Mouse (Mus musculus) lung, embryonic 14.5 days (tissue): Measurements from ENCODE around the gene Arid2. TPM values are rescaled to one million over a fixed set of nuclear protein-coding genes. Genes with fewer than 3 reads are reported as not detected.

ENCODE experiments used
- ATAC-seq: fragments of 200-750 bp; cut with Nextera tagmentation; 2 replicates; pipeline ENCODE4 v1.8.0; 2017; ENCODE audit warnings: mild to moderate bottlenecking, moderate TSS enrichment, moderate library complexity; ENCODE audit not compliant: insufficient read depth
- DNase-seq: peaks from one replicate; pipeline ENCODE4 v3.0.0-alpha.2; 2015
- H3K27ac ChIP-seq: fragments of 300-500 bp; sonication (generic); 2 replicates; pipeline ENCODE4 v1.5.1; 2014; ENCODE audit warnings: low read depth, mild to moderate bottlenecking, moderate library complexity
- H3K27me3 ChIP-seq: fragments of 300-500 bp; sonication (generic); 2 replicates; pipeline ENCODE4 v1.6.1; 2014; ENCODE audit warnings: low read length, control low read depth; ENCODE audit not compliant: insufficient read depth
- H3K36me3 ChIP-seq: fragments of 300-500 bp; sonication (generic); 2 replicates; pipeline ENCODE4 v1.6.1; 2014; ENCODE audit warnings: control low read depth; ENCODE audit not compliant: insufficient read depth
- H3K4me1 ChIP-seq: fragments of 300-500 bp; sonication (generic); 2 replicates; pipeline ENCODE4 v1.6.1; 2014; ENCODE audit warnings: antibody characterized with exemption, control low read depth; ENCODE audit not compliant: insufficient read depth
- H3K4me2 ChIP-seq: fragments of 300-500 bp; sonication (generic); 2 replicates; pipeline ENCODE4 v1.6.1; 2014; ENCODE audit warnings: mild to moderate bottlenecking
- H3K4me3 ChIP-seq: fragments of 300-500 bp; sonication (generic); 2 replicates; pipeline ENCODE4 v1.5.1; 2014; ENCODE audit warnings: low read depth, low read length
- H3K9ac ChIP-seq: fragments of 300-500 bp; sonication (generic); 2 replicates; pipeline ENCODE4 v1.6.1; 2014
- H3K9me3 ChIP-seq: fragments of 300-500 bp; sonication (generic); 2 replicates; pipeline ENCODE4 v1.6.1; 2016; ENCODE audit warnings: low read depth, low read length, control low read depth
- CTCF ChIP-seq: IDR thresholded peaks from 2 replicates; pipeline ENCODE4 v1.5.1; 2016; ENCODE audit warnings: antibody characterized with exemption, low read depth
- WGBS: fragments of 180-500 bp; shearing (Covaris S2); extraction: QIAGEN DNeasy Blood & Tissue Kit; methylation state at CpG from one replicate; pipeline ENCODE4 v1.1.7; 2014; 5-methylcytosine and 5-hydroxymethylcytosine counted together
- polyA plus RNA-seq: library from polyadenylated mRNA; unstranded; fragments of >200 nt; fragmentation: Nextera tagmentation; extraction: Ambion mirVana; gene quantifications from 2 replicates; pipeline ENCODE4 v1.2.1, GENCODE M21; 2014

Gene Arid2
- polyA plus RNA-seq, 1 experiment from 2014 or later, result 31.6 TPM

- Histone ChIP-seq H3K4me2 (no peak overlapping the region), H3K9me3 (peaks cover 36% of the 10 kb centered on the region; the same call in 1 of the 2 replicates), H3K27me3 (no peaks in the 10 kb centered on the region), H3K27ac (no peak overlapping the region), H3K9ac (no peak overlapping the region), H3K4me1 (no peaks in the 10 kb centered on the region), H3K36me3 (peaks cover 21% of the 10 kb centered on the region), H3K4me3 (no peak overlapping the region)
- DNase-seq (no peak), ATAC-seq (no peak)
- no peak for TF ChIP-seq CTCF
- WGBS, result 87% methylated on average over 3 of the region's 3 CpGs
Observed at GRCm38 (mm10) chr15:96264614-96265013, 22.7 kb upstream of the Arid2 start.

GRCm38 (mm10) chr15:96267933-96268332 is 19.4 kb upstream of the Arid2 start:
- DNase-seq (peak; percentile 26), ATAC-seq (no peak)
- peaks cover 16% of the 10 kb centered on the region; the same call in 1 of the 2 replicates for H3K9me3 ChIP-seq
- no peak overlapping the region for H3K4me3 ChIP-seq
- no peak overlapping the region for H3K4me2 ChIP-seq
- no peak overlapping the region for H3K27ac ChIP-seq
- no peaks in the 10 kb centered on the region for H3K27me3 ChIP-seq
- H3K4me1 ChIP-seq, result no peaks in the 10 kb centered on the region
- H3K36me3 ChIP-seq, result peaks cover 21% of the 10 kb centered on the region
- WGBS, result 50% methylated on average over 9 of the region's 9 CpGs
- H3K9ac ChIP-seq, result no peak overlapping the region
- no peak for TF ChIP-seq CTCF

DNA sequence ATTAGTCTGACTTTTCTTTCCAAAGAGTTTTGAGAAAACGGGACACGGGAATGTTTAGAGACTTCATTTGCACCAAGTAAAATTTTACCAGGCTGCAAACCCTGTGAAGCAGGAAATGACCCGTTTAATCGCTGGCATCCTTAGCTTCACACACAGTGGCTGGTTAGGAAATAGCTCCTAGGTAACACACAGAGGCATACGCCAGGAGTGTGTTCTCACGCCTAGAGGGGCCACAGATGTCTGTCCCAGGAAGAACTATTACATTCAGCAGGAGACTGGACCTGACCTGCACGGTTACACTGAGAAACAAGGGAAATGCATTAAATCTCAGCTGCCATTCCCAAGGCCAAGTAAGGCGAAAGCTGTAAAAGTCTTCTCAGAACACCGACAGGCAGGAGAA is 18.7 kb upstream of the Arid2 start:
- no peak for TF ChIP-seq CTCF
- ATAC-seq (no peak), DNase-seq (no peak)
- Histone ChIP-seq H3K27ac (no peak overlapping the region), H3K4me1 (no peaks in the 10 kb centered on the region), H3K4me3 (no peak overlapping the region), H3K9ac (no peak overlapping the region), H3K27me3 (no peaks in the 10 kb centered on the region), H3K9me3 (peaks cover 15% of the 10 kb centered on the region; the same call in 1 of the 2 replicates), H3K4me2 (no peak overlapping the region), H3K36me3 (peaks cover 21% of the 10 kb centered on the region)
- WGBS, result 88% methylated on average over 9 of the region's 9 CpGs

DNA sequence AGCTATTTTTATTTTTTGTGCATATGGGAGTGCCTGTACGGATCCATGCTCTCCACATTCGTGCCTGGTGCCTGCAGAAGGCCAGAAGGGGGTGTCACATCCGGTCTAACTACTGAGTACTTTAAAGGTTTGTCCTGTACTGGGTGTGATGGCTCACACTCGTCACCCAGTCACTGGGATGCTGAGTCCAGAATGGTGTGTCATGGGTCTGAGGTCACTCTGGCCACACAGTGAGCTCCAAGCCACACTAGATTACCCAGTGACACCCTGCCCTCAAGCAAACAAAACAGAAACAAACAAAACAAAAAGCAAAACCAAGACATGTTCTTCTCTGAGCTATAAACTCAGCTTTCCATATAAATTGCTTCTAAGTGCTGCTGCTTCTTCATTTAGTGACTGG is 17.9 kb upstream of the Arid2 start:
- Histone ChIP-seq H3K27me3 (no peaks in the 10 kb centered on the region), H3K9ac (no peak overlapping the region), H3K4me2 (no peak overlapping the region), H3K9me3 (peaks cover 15% of the 10 kb centered on the region; the same call in 1 of the 2 replicates), H3K4me3 (no peak overlapping the region), H3K27ac (no peak overlapping the region), H3K4me1 (no peaks in the 10 kb centered on the region), H3K36me3 (peaks cover 24% of the 10 kb centered on the region)
- DNase-seq (no peak), ATAC-seq (no peak)
- TF ChIP-seq CTCF, result no peak
- WGBS, result 88% methylated on average over 4 of the region's 4 CpGs

DNA sequence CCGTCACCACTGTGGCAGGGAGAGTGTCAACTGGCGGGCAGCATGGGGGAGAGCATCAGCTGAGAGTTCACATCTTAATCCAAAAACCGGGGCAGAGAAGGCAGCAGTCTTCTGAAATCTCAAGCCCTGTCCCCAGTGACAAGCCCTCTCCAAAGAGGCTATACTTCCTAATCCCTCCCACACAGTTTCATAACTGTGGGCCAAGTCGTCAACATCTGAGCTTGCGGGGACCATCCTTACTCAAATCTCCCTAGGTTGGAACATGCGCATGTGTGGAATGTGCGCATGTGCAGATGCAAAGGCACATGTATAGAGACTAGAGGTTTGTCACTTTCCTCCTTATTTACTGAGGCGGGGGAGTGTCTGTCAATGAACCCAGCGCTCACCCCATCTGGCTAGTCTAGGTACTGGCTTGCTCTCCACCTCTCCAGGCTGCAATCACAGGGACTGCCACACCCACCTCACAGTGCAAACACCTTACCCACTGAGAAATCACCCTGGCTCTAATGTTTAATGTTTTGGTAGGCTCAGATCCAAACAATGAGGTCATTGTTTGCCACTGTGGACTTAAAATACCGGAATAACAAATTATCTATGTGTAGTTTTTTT is 16.9 kb upstream of the Arid2 start:
- DNase-seq (peak; percentile 62), ATAC-seq (peak; percentile 56; the same call in 1 of the 2 replicates)
- WGBS, result 78% methylated on average over 10 of the region's 10 CpGs
- H3K9ac ChIP-seq, result no peak overlapping the region
- no peak overlapping the region for H3K27ac ChIP-seq
- no peak overlapping the region for H3K4me3 ChIP-seq
- H3K4me1 ChIP-seq, result no peaks in the 10 kb centered on the region
- no peak for TF ChIP-seq CTCF
- H3K27me3 ChIP-seq, result no peaks in the 10 kb centered on the region
- H3K9me3 ChIP-seq, result peaks cover 15% of the 10 kb centered on the region; the same call in 1 of the 2 replicates
- H3K4me2 ChIP-seq, result no peak overlapping the region
- peaks cover 24% of the 10 kb centered on the region for H3K36me3 ChIP-seq

DNA sequence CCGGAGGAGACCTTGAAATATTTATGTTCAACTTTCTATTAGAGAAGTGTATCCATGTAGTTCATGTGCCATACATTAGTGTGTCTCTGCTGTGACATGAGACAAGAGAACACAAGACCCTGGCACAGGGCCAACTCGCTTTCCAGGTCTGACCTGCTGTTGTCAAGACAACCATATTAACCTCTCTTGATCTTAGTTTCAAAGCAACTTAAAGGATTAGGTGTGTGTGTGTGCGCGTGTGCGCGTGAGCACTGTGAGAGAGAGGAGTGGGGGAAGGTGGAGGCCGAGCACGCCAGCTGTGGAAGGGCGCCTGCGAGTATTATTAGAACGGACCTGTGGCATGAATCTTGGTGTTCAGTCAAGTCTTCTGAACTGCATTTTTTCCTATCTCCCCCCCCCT is 15.0 kb upstream of the Arid2 start:
- WGBS, result 73% methylated on average over 11 of the region's 11 CpGs
- Histone ChIP-seq H3K4me2 (no peak overlapping the region), H3K9ac (no peak overlapping the region), H3K27ac (no peak overlapping the region), H3K27me3 (no peaks in the 10 kb centered on the region), H3K4me3 (no peak overlapping the region), H3K4me1 (no peaks in the 10 kb centered on the region), H3K36me3 (peaks cover 31% of the 10 kb centered on the region), H3K9me3 (peaks cover 8% of the 10 kb centered on the region; the same call in 1 of the 2 replicates)
- TF ChIP-seq CTCF, result no peak
- ATAC-seq (no peak), DNase-seq (peak; percentile 41)

- Histone ChIP-seq H3K9me3 (no peaks in the 10 kb centered on the region), H3K4me2 (no peak overlapping the region), H3K27ac (no peak overlapping the region), H3K36me3 (peaks cover 35% of the 10 kb centered on the region), H3K9ac (no peak overlapping the region), H3K27me3 (no peaks in the 10 kb centered on the region), H3K4me3 (no peak overlapping the region), H3K4me1 (no peaks in the 10 kb centered on the region)
- TF ChIP-seq CTCF, result no peak
- 65% methylated on average over 2 of the region's 2 CpGs for WGBS
- DNase-seq (no peak), ATAC-seq (no peak)
Observed at GRCm38 (mm10) chr15:96274341-96274740, 13.0 kb upstream of the Arid2 start.
